Mouse (Mus musculus) cerebellum, postnatal 25 days (tissue): Measurements from ENCODE around the gene Ogfod2.

Source experiments
- DNase-seq, 2 experiments: peaks; one replicate each; pipeline ENCODE4 v3.0.0; 2021; ENCODE audit warnings: mixed read lengths in 2 of 2

Gene Ogfod2

DNA sequence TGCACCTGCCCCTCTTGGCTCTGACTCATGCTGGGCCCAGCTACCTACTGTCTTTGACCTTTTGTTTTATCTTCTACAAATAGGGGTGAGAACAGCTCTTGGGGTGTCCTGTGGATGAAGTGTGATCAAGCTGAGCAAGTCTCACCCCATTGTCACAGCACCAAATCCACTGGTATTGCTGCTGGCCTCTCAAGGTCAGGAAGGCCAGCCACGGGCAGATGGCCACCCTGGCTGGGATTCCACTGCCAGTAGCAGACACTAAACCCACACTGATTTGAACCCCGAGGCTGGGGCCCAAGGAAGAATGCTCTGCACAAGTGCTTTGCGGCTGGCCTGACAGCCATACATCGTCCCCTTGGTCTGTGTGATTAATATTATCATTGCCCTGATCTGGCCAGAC is 46.2 kb downstream of the Ogfod2 start:
- peak; percentile 47 to 64 for DNase-seq

DNA sequence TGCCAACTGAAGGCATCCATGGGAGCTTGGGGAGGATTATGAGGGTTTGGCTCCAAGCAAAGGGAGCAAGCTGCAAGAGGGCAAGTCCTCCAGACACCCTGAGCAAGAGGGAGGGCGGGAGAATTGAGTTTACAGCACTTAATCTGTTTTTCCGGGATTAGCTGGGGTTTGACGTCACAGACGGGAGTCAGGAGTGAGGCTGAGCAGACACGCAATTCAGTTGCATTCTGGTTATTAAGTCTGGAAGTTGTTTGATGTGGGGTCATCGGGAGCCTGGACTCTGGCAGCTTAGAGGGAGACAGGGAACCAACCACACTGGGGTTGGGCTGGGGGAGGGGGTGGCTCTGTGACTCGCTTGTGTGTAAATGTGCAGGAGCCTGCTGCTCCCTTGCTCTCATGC is 47.4 kb downstream of the Ogfod2 start:
- DNase-seq = no peak

DNA sequence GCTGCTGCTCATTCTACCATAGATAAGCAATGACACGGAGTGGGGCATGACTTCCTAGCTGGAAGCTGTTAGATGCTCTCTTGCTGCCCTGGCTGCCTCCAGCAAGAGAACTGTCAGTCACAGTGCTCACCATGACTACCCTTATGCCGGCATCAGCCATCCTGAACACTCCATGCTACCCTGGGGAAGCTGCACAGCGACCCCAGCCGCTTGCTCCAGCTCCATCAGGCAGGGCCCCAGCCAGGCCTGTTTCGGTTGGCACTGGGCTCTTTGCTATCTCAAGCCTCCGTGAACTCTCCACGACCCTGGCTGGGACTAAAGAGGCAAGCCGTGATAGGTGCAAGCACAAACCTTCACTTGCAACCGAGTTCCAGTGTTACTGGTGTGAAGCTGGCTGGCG is 49.7 kb downstream of the Ogfod2 start:
- DNase-seq = no peak

DNA sequence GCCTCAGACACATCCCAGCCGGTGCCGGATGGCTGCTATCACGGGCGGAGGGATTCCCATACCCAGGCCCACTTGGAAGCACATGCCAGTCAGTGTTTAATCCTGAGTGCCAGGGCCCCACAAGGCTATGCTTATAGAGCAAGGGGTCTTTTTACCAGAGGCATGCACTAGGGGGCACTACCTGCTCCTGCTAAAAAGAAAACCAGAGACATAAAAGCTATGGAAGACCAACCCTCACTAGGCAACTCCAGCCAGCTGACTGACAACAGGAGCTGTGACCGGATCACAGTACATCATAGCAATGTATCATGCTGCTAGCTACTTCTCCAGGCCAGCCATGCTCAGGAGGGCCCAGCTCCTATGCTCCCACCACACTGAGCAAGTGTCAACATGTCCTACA is 50.5 kb downstream of the Ogfod2 start:
- DNase-seq = peak; percentile 78 to 85

DNA sequence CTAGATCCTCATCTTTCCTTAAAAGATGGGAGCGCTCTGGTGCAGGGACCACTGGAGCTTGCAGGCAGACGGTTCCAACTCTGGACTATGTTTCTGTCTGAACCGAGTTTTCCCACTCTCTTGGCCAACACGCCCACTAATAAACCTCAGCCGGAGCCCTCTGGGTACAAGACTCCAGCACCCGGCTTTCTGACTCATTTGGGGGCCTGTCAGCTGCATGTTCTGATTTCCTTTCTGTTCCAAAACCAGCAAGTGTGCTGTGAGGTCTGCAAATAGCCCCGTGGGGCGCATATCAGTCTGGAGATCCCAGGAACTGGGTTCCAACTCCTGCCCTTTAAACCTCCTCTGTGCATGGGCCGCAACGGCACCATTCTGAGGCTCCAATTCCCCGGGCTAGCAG is 51.3 kb downstream of the Ogfod2 start:
- no peak for DNase-seq
